Mouse (Mus musculus) hematopoietic multipotent progenitor cell, adult 10-12 weeks (in vitro differentiated cells): ENCODE results near the gene Olfr1220. TPM values are rescaled to one million over a fixed set of nuclear protein-coding genes. Genes with fewer than 3 reads are reported as not detected.

Source experiments
- polyA plus RNA-seq: library from polyadenylated mRNA; stranded (reverse); fragments of >175 nt; gene quantifications from 2 replicates; pipeline ENCODE4 v1.2.3, GENCODE M21; 2012; ENCODE audit warnings: low replicate concordance

The Olfr1220 gene
- polyA plus RNA-seq: not detected in 2 replicates

GRCm38 (mm10) chr2:89106735-89107134 is at the start of gene Olfr1220:
TSS of gene Olfr1220 (minus strand) at chr2:89106835.

GRCm38 (mm10) chr2:89151460-89151859 is 44.8 kb upstream of the Olfr1220 start, which contains the start of gene Olfr1223:
TSS of gene Olfr1223 (minus strand) at chr2:89151560.

GRCm38 (mm10) chr2:89132954-89133353 is 26.3 kb upstream of the Olfr1220 start, which contains the start of gene Olfr1222:
TSS of gene Olfr1222 (minus strand) at chr2:89133054.

GRCm38 (mm10) chr2:89117183-89117582 is 10.5 kb upstream of the Olfr1220 start, which contains the start of gene Olfr1221:
TSS of gene Olfr1221 (minus strand) at chr2:89117283.

GRCm38 (mm10) chr2:89083413-89083812 is 23.2 kb downstream of the Olfr1220 start, which contains the start of gene Olfr1219:
TSS of gene Olfr1219 (minus strand) at chr2:89083513.

GRCm38 (mm10) chr2:89061087-89061486 is 45.5 kb downstream of the Olfr1220 start, which contains the start of gene Olfr1218:
TSS of gene Olfr1218 (minus strand) at chr2:89061187.

Other genes starting within 250 kb of the Olfr1220 start
- not detected in 2 replicates for gene Olfr1206, start 243.6 kb downstream of the Olfr1220 start, polyA plus RNA-seq
- gene Olfr1208, start 204.5 kb downstream of the Olfr1220 start, polyA plus RNA-seq: not detected in 2 replicates
- gene Olfr1209, start 191.7 kb downstream of the Olfr1220 start, polyA plus RNA-seq: not detected in 2 replicates
- 0.03 TPM in 1 of 2 replicates, not detected in the other for gene Olfr1211, start 168.7 kb downstream of the Olfr1220 start, polyA plus RNA-seq
- gene Olfr1212, start 152.9 kb downstream of the Olfr1220 start, polyA plus RNA-seq: not detected in 2 replicates
- not detected in 2 replicates for gene Gm13762, start 126.6 kb downstream of the Olfr1220 start, polyA plus RNA-seq
- gene Olfr1214, start 114.2 kb downstream of the Olfr1220 start, polyA plus RNA-seq: not detected in 2 replicates
- not detected in 2 replicates for gene Olfr1215, start 99.9 kb downstream of the Olfr1220 start, polyA plus RNA-seq
- not detected in 2 replicates for gene Olfr1216, start 88.5 kb downstream of the Olfr1220 start, polyA plus RNA-seq
- gene Olfr1217, start 74.8 kb downstream of the Olfr1220 start, polyA plus RNA-seq: not detected in 2 replicates
- gene Olfr1218, start 45.6 kb downstream of the Olfr1220 start, polyA plus RNA-seq: not detected in 2 replicates
- not detected in 2 replicates for gene Olfr1219, start 23.3 kb downstream of the Olfr1220 start, polyA plus RNA-seq
- gene Olfr1221, start 10.4 kb upstream of the Olfr1220 start, polyA plus RNA-seq: not detected in 2 replicates
- gene Olfr1222, start 26.2 kb upstream of the Olfr1220 start, polyA plus RNA-seq: not detected in 2 replicates
- not detected in 2 replicates for gene Olfr1223, start 44.7 kb upstream of the Olfr1220 start, polyA plus RNA-seq
- gene Olfr1224-ps1, start 57.3 kb upstream of the Olfr1220 start, polyA plus RNA-seq: not detected in 2 replicates
- gene Olfr1225, start 67.8 kb upstream of the Olfr1220 start, polyA plus RNA-seq: not detected in 2 replicates
- gene Olfr1226, start 93.2 kb upstream of the Olfr1220 start, polyA plus RNA-seq: not detected in 2 replicates
- not detected in 2 replicates for gene Olfr1228, start 147.2 kb upstream of the Olfr1220 start, polyA plus RNA-seq
- not detected in 2 replicates for gene Olfr1229, start 181.2 kb upstream of the Olfr1220 start, polyA plus RNA-seq
- gene Olfr1230, start 190.4 kb upstream of the Olfr1220 start, polyA plus RNA-seq: not detected in 2 replicates
- gene Olfr1231, start 200.2 kb upstream of the Olfr1220 start, polyA plus RNA-seq: not detected in 2 replicates
- not detected in 2 replicates for gene Olfr1232, start 222.8 kb upstream of the Olfr1220 start, polyA plus RNA-seq
- not detected in 2 replicates for gene Olfr1233, start 235.6 kb upstream of the Olfr1220 start, polyA plus RNA-seq